Mouse (Mus musculus) CH12.LX (cell line): Measurements from ENCODE around the gene Rfx2. TPM values are rescaled to one million over a fixed set of nuclear protein-coding genes. Genes with fewer than 3 reads are reported as not detected.

Source experiments
- DNase-seq: peaks from one replicate; pipeline ENCODE4 v3.0.0-alpha.2; 2013; ENCODE audit errors: extremely low read depth
- H3K27ac ChIP-seq: 2 replicates; pipeline ENCODE4 v1.5.1; 2012; ENCODE audit warnings: low read depth, mild to moderate bottlenecking, control low read depth, moderate library complexity; ENCODE audit not compliant: insufficient read depth
- H3K27me3 ChIP-seq: replicated peaks from 2 replicates; pipeline ENCODE3; 2012; ENCODE audit warnings: inconsistent platforms
- H3K36me3 ChIP-seq, 2 experiments: replicated peaks in 1 of 2; 2 replicates each; pipeline versions ENCODE3 to v1.6.1; 2012; ENCODE audit warnings: inconsistent platforms in 1 of 2, low read length in 1 of 2, mild to moderate bottlenecking in 1 of 2, mixed read lengths in 1 of 2, moderate library complexity in 1 of 2; ENCODE audit not compliant: control insufficient read depth in 1 of 2, insufficient read depth in 1 of 2
- H3K4me1 ChIP-seq, 2 experiments: 2 replicates each; pipeline ENCODE4 v1.6.1; 2012; ENCODE audit warnings: inconsistent platforms in 1 of 2, moderate library complexity in 1 of 2; ENCODE audit not compliant: insufficient read depth in 2 of 2, control insufficient read depth in 1 of 2
- H3K4me2 ChIP-seq: 2 replicates; pipeline ENCODE4 v1.6.1; 2012; ENCODE audit warnings: low read depth, mild to moderate bottlenecking, control low read depth; ENCODE audit not compliant: poor library complexity, insufficient read depth, severe bottlenecking
- H3K4me3 ChIP-seq, 3 experiments: fragments of 150-350 bp in 1 of 3; sonication (generic) in 1 of 3; replicated peaks in 1 of 3; 2 replicates each; pipeline versions ENCODE3 to v1.5.1; 2011 to 2012; ENCODE audit warnings: low read depth in 2 of 3, low read length in 2 of 3, mild to moderate bottlenecking in 2 of 3, moderate library complexity in 2 of 3, control low read depth in 1 of 3, improper control_type of control experiment in 1 of 3, inconsistent platforms in 1 of 3, mixed read lengths in 1 of 3; ENCODE audit not compliant: poor library complexity in 1 of 3
- H3K79me2 ChIP-seq: replicated peaks from 2 replicates; pipeline ENCODE4 v1.6.1; 2012; ENCODE audit warnings: mild to moderate bottlenecking, moderate library complexity; ENCODE audit not compliant: control insufficient read depth, poor library complexity, insufficient read depth, severe bottlenecking; ENCODE audit errors: extremely low read depth
- H3K9ac ChIP-seq: 2 replicates; pipeline ENCODE4 v1.6.1; 2012; ENCODE audit warnings: low read depth, mild to moderate bottlenecking, control low read depth, moderate library complexity; ENCODE audit not compliant: insufficient read depth
- H3K9me3 ChIP-seq: replicated peaks from 2 replicates; pipeline ENCODE3; 2012; ENCODE audit warnings: low read length, inconsistent platforms, mixed read lengths
- CHD2 ChIP-seq: IDR thresholded peaks from 2 replicates; pipeline ENCODE4 v1.6.1; 2011; ENCODE audit warnings: low read length, improper control_type of control experiment
- GABPA ChIP-seq: IDR thresholded peaks from 2 replicates; pipeline ENCODE4 v1.6.1; 2012; ENCODE audit warnings: low read depth, low read length, improper control_type of control experiment, inconsistent platforms; ENCODE audit not compliant: insufficient replicate concordance
- JUN ChIP-seq: IDR thresholded peaks from 2 replicates; pipeline ENCODE4 v1.6.1; 2011; ENCODE audit warnings: low read depth, mild to moderate bottlenecking, low read length, improper control_type of control experiment, moderate library complexity; ENCODE audit not compliant: insufficient read depth
- KAT2A ChIP-seq: IDR thresholded peaks from 2 replicates; pipeline ENCODE4 v1.6.1; 2012; ENCODE audit warnings: low read length, improper control_type of control experiment, inconsistent platforms; ENCODE audit not compliant: insufficient replicate concordance
- MAFK ChIP-seq: IDR thresholded peaks from 2 replicates; pipeline ENCODE4 v1.6.1; 2011; ENCODE audit warnings: low read length, improper control_type of control experiment; ENCODE audit not compliant: insufficient replicate concordance
- MAZ ChIP-seq: IDR thresholded peaks from 2 replicates; pipeline ENCODE4 v1.6.1; 2012; ENCODE audit warnings: low read depth, mild to moderate bottlenecking, inconsistent platforms, low read length, improper control_type of control experiment, moderate library complexity
- NRF1 ChIP-seq: IDR thresholded peaks from 2 replicates; pipeline ENCODE4 v1.6.1; 2014; ENCODE audit warnings: low read depth, mild to moderate bottlenecking, inconsistent platforms, low read length, improper control_type of control experiment, moderate library complexity
- PAX5 ChIP-seq: IDR thresholded peaks from 2 replicates; pipeline ENCODE4 v1.6.1; 2012; ENCODE audit warnings: low read length, inconsistent platforms, mixed read lengths
- SIN3A ChIP-seq: IDR thresholded peaks from 2 replicates; pipeline ENCODE4 v1.6.1; 2012; ENCODE audit warnings: low read length, improper control_type of control experiment, inconsistent platforms
- SMC3 ChIP-seq: IDR thresholded peaks from 2 replicates; pipeline ENCODE4 v1.6.1; 2011; ENCODE audit warnings: low read depth, low read length, improper control_type of control experiment
- TBP ChIP-seq: conservative IDR thresholded peaks from 2 replicates; pipeline ENCODE4 v1.6.1; 2011; ENCODE audit warnings: low read depth, low read length, improper control_type of control experiment
- TCF12 ChIP-seq: IDR thresholded peaks from 2 replicates; pipeline ENCODE4 v1.6.1; 2014; ENCODE audit warnings: low read depth, mild to moderate bottlenecking, inconsistent platforms, low read length, improper control_type of control experiment
- USF1 ChIP-seq: IDR thresholded peaks from 2 replicates; pipeline ENCODE4 v1.6.1; 2014; ENCODE audit warnings: low read depth, mild to moderate bottlenecking, inconsistent platforms, low read length, improper control_type of control experiment
- USF2 ChIP-seq: conservative IDR thresholded peaks from 2 replicates; pipeline ENCODE4 v1.6.1; 2011; ENCODE audit warnings: low read depth, low read length, improper control_type of control experiment
- ZC3H11A ChIP-seq: IDR thresholded peaks from 2 replicates; pipeline ENCODE4 v1.6.1; 2012; ENCODE audit warnings: low read depth, mild to moderate bottlenecking, inconsistent platforms, low read length, improper control_type of control experiment
- ZNF384 ChIP-seq: IDR thresholded peaks from 2 replicates; pipeline ENCODE4 v1.6.1; 2012; ENCODE audit warnings: low read depth, low read length, improper control_type of control experiment, inconsistent platforms
- dilution Hi-C: fragments of 300-500 bp; cut with MboI; formaldehyde crosslinking; loops from 2 replicates; pipeline ENCODE4 v1.14.3; 2020; ENCODE audit warnings: low sequenced_read_pairs; ENCODE audit not compliant: extremely low pct_unique_long_range_greater_than_20kb, extremely low pct_ligation_motif_present
- in situ Hi-C: fragments of 300-500 bp; cut with MboI; formaldehyde crosslinking; loops from 3 replicates; pipeline ENCODE4 v1.14.3; 2019; ENCODE audit warnings: low sequenced_read_pairs, low pct_ligation_motif_present, low pct_unique_long_range_greater_than_20kb, mixed read lengths
- polyA plus RNA-seq: library from polyadenylated mRNA; unstranded; fragments of >175 nt; gene quantifications from 2 replicates; pipeline ENCODE4 v1.2.1, GENCODE M21; 2012; ENCODE audit warnings: low read depth; ENCODE audit not compliant: insufficient read length
- total RNA-seq, 2 experiments: library from RNA; depleted of rRNA; stranded (reverse); fragments of 300-350 nt in 1 of 2; fragments of >200 nt in 1 of 2; gene quantifications; 2 replicates each; pipeline ENCODE4 v1.2.3; 2012 to 2014

The Rfx2 gene
- total and polyA plus RNA-seq, 3 experiments, result 0.16 to 1.1 (median 0.34) TPM

GRCm38 (mm10) chr17:56876981-56877380, 46.2 kb upstream of the Rfx2 start:
- in situ Hi-C loops, result no loop called here
- no peak for TF ChIP-seq CHD2
- TF ChIP-seq ZC3H11A, result no peak
- TF ChIP-seq, all 38 proteins: peak for 0
- dilution Hi-C loops, result no loop called here
- Histone ChIP-seq H3K4me2 (no peak overlapping the region), H3K36me3 (no peaks in the 10 kb centered on the region), H3K9ac (no peak overlapping the region), H3K4me1 (0 out of 4 replicates have a peak, but pooled peaks cover 2 to 3% of the 10 kb centered on the region in 2 experiments), H3K79me2 (no peaks in the 10 kb centered on the region), H3K9me3 (no peaks in the 10 kb centered on the region), H3K27me3 (peaks cover 1% of the 10 kb centered on the region), H3K27ac (no peak overlapping the region), H3K4me3 (no peak overlapping the region)
- DNase-seq, result no peak

DNA sequence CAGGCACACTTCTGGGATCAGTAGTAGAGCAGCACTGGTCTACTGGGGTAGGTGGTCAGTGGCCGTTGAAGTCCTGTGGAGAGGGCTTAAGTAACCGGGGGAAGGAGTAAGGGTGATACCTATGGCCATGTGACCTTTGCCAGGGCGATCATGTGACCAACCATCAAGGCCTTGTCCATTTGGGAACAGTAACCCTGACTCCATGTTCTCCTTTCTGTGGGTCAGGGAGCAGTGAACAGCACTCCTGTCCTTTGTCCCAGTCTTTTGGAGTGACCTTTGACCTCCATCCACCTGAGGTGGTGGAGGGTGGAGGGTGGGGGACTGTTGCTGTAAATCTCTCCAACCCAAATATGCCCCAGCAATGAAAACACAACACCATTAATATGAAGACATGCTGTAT, 45.7 kb upstream of the Rfx2 start:
- Histone ChIP-seq H3K4me1 (0 out of 4 replicates have a peak, but pooled peaks cover 2 to 3% of the 10 kb centered on the region in 2 experiments), H3K9ac (no peak overlapping the region), H3K36me3 (no peaks in the 10 kb centered on the region), H3K27me3 (peaks cover 1% of the 10 kb centered on the region), H3K27ac (no peak overlapping the region)
- TF ChIP-seq ZNF384 (no peak), USF1 (peak; percentile 21; the same call in 1 of the 2 replicates), KAT2A (no peak), MAFK (no peak), GABPA (no peak), TBP (no peak), SMC3 (no peak), TCF12 (no peak), NRF1 (no peak), MAZ (no peak), JUN (no peak), PAX5 (no peak), SIN3A (no peak), USF2 (0 out of 2 replicates have a peak, but pooled peaks have one; percentile 10)
- TF ChIP-seq, all 38 proteins: peak for 2
- H3K4me2 ChIP-seq, result no peak overlapping the region
- dilution Hi-C loops (no loop called here), in situ Hi-C loops (no loop called here)
- H3K9me3 ChIP-seq, result no peaks in the 10 kb centered on the region
- H3K4me3 ChIP-seq, result no peak overlapping the region
- no peak for DNase-seq
- H3K79me2 ChIP-seq, result no peaks in the 10 kb centered on the region
